Mouse (Mus musculus): ENCODE measurements around the gene Vmn1r81. TPM values are rescaled to one million over a fixed set of nuclear protein-coding genes. Genes with fewer than 3 reads are reported as not detected.

Vmn1r81 gene
- not detected in 2 replicates for total RNA-seq (2015; ENCODE audit: low replicate concordance)
- total RNA-seq (2017; ENCODE audit: low replicate concordance): not detected in 2 replicates

DNA sequence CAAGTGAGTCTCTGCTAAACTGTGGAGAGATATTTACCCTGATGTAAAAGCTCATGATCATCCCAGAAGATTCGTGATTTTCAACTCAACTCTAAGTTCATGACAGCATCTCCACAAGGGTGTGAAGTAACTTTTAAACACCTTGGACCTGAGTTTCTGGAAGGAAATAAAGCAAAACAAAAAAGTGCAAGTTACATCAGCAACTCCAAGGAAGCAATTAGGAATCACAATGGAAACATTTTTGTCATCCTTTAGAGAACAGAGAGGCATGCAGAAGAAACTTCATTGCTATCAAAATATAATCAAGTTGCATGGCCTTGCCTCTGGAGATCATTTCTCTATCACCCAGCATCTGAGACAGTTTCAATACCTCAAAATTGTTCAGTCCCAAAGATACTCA lies at the start of gene Vmn1r81:
Vmn1r81 (minus strand) TSS at position 101 of the 400 bp plus-strand sequence.
- no peak for ATAC-seq (replicated peaks; ENCODE audit: low FRiP score, poor library complexity, severe bottlenecking)

DNA sequence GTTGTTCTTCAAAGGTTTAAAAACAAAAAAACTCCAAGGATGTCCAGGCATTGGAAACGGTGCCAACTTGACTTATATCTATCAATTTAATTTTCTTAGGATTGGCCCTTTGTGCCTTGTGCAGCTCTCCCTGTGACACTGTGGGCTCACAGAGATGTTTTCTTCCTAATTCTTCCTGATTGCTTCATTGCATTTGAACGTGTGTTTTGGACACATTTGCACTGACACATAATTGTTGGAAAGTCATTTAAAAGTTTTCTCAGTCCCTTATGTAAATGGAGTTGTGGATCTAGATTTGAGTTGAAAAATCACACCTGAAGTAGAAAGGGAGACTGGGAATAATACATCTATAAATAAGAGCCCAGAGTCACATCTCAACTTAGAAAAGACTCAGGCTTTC lies 32.1 kb upstream of the Vmn1r81 start, which contains the start of gene Vmn1r82:
Vmn1r82 (plus strand) TSS at position 301 of the 400 bp plus-strand sequence.
- no peak for ATAC-seq (replicated peaks; ENCODE audit: low FRiP score, poor library complexity, severe bottlenecking)

DNA sequence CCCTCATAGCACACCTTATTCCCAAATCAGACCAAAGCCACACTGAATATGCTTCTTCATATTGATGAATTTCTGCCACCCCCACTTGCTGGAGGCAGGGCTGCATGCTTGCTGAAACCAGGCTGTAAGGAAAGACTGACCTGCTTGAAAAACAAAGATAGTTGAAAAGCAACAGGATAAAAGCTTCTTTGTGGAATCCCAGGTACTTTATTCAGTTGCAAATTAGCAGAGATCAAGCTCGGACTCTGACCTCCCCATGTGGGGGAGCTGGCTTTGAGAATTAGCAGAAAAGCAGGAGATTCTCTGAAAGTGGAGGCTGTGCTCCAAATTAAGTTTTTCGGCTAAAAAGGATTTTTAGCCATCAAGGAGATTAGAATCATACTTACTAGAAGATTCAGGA lies 63.9 kb downstream of the Vmn1r81 start:
- ATAC-seq (replicated peaks; ENCODE audit: low FRiP score, poor library complexity, severe bottlenecking): no peak

Other genes with a start within 250 kb of the Vmn1r81 start
- not detected in 2 replicates for gene Vmn1r77, start 231.5 kb downstream of the Vmn1r81 start, total RNA-seq (2015; ENCODE audit: low replicate concordance)
- not detected in 2 replicates for gene Vmn1r77, start 231.5 kb downstream of the Vmn1r81 start, total RNA-seq (2017; ENCODE audit: low replicate concordance)
- gene Vmn1r78, start 118.0 kb downstream of the Vmn1r81 start, total RNA-seq (2015; ENCODE audit: low replicate concordance): not detected in 2 replicates
- not detected in 2 replicates for gene Vmn1r78, start 118.0 kb downstream of the Vmn1r81 start, total RNA-seq (2017; ENCODE audit: low replicate concordance)
- gene Vmn1r79, start 97.0 kb downstream of the Vmn1r81 start, total RNA-seq (2015; ENCODE audit: low replicate concordance): not detected in 2 replicates
- not detected in 2 replicates for gene Vmn1r79, start 97.0 kb downstream of the Vmn1r81 start, total RNA-seq (2017; ENCODE audit: low replicate concordance)
- gene Vmn1r80, start 79.0 kb downstream of the Vmn1r81 start, total RNA-seq (2015; ENCODE audit: low replicate concordance): not detected in 2 replicates
- gene Vmn1r80, start 79.0 kb downstream of the Vmn1r81 start, total RNA-seq (2017; ENCODE audit: low replicate concordance): not detected in 2 replicates
- not detected in 2 replicates for gene Vmn1r82, start 32.2 kb upstream of the Vmn1r81 start, total RNA-seq (2015; ENCODE audit: low replicate concordance)
- gene Vmn1r82, start 32.2 kb upstream of the Vmn1r81 start, total RNA-seq (2017; ENCODE audit: low replicate concordance): not detected in 2 replicates
- gene Vmn1r83, start 61.2 kb upstream of the Vmn1r81 start, total RNA-seq (2015; ENCODE audit: low replicate concordance): not detected in 2 replicates
- gene Vmn1r83, start 61.2 kb upstream of the Vmn1r81 start, total RNA-seq (2017; ENCODE audit: low replicate concordance): not detected in 2 replicates
- not detected in 2 replicates for gene Vmn1r84, start 101.0 kb upstream of the Vmn1r81 start, total RNA-seq (2015; ENCODE audit: low replicate concordance)
- gene Vmn1r84, start 101.0 kb upstream of the Vmn1r81 start, total RNA-seq (2017; ENCODE audit: low replicate concordance): not detected in 2 replicates
- not detected in 2 replicates for gene Zfp551, start 154.5 kb upstream of the Vmn1r81 start, total RNA-seq (2015; ENCODE audit: low replicate concordance)
- not detected in 2 replicates for gene Zfp551, start 154.5 kb upstream of the Vmn1r81 start, total RNA-seq (2017; ENCODE audit: low replicate concordance)
- gene Zfp606, start 210.0 kb upstream of the Vmn1r81 start, total RNA-seq (2015; ENCODE audit: low replicate concordance): 4.0 TPM in 1 of 2 replicates, not detected in the other
- gene Zfp606, start 210.0 kb upstream of the Vmn1r81 start, total RNA-seq (2017; ENCODE audit: low replicate concordance): 1.8 TPM in 1 of 2 replicates, not detected in the other
- not detected in 2 replicates for gene 2900092C05Rik, start 244.2 kb upstream of the Vmn1r81 start, total RNA-seq (2015; ENCODE audit: low replicate concordance)
- gene 2900092C05Rik, start 244.2 kb upstream of the Vmn1r81 start, total RNA-seq (2017; ENCODE audit: low replicate concordance): not detected in 2 replicates

All from erythroid progenitor cell, adult 5-6 weeks (primary cell).